Mouse (Mus musculus): ENCODE measurements around the gene Mrpl20. TPM values are rescaled to one million over a fixed set of nuclear protein-coding genes. Genes with fewer than 3 reads are reported as not detected.

Mrpl20 gene
- total and polyA plus RNA-seq, 2 experiments from 2014 or later: 123 to 279 TPM

- H3K36me3 ChIP-seq (ENCODE audit: insufficient read depth, low read length): peaks cover 16% of the 10 kb centered on the region
- no peak overlapping the region for H3K9ac ChIP-seq (replicated peaks; ENCODE audit: low read length, poor library complexity, severe bottlenecking)
- H3K27me3 ChIP-seq (ENCODE audit: insufficient read depth, low read length): no peaks in the 10 kb centered on the region
- 96% methylated on average over 3 of the region's 3 CpGs for WGBS
- DNase-seq (ENCODE audit: low spot score) (no peak), ATAC-seq (ENCODE audit: low FRiP score) (no peak)
- H3K4me2 ChIP-seq (ENCODE audit: low read depth, low read length, poor library complexity, severe bottlenecking): 0 out of 2 replicates have a peak overlapping the region, but pooled peaks have one; percentile 24
- H3K4me3 ChIP-seq (ENCODE audit: low read depth, low read length): no peak overlapping the region
- no peak overlapping the region for H3K27ac ChIP-seq (ENCODE audit: low read depth, low read length)
- H3K4me1 ChIP-seq (ENCODE audit: insufficient read depth, low read length): peaks cover 17% of the 10 kb centered on the region
- no peaks in the 10 kb centered on the region for H3K9me3 ChIP-seq (ENCODE audit: low read length)
- TF ChIP-seq CTCF (IDR thresholded peaks at IDR 0.05): no peak
These were observed 47.2 kb downstream of the Mrpl20 start for GRCm38 (mm10) chr4:155849792-155850451.

GRCm38 (mm10) chr4:155851368-155851767 is 48.7 kb downstream of the Mrpl20 start:
- H3K4me2 ChIP-seq (ENCODE audit: low read depth, low read length, poor library complexity, severe bottlenecking): no peak overlapping the region
- peaks cover 17% of the 10 kb centered on the region for H3K4me1 ChIP-seq (ENCODE audit: insufficient read depth, low read length)
- peaks cover 30% of the 10 kb centered on the region for H3K36me3 ChIP-seq (ENCODE audit: insufficient read depth, low read length)
- 93% methylated on average over 3 of the region's 3 CpGs for WGBS
- H3K9ac ChIP-seq (replicated peaks; ENCODE audit: low read length, poor library complexity, severe bottlenecking): no peak overlapping the region
- no peak for TF ChIP-seq CTCF (IDR thresholded peaks at IDR 0.05)
- H3K27ac ChIP-seq (ENCODE audit: low read depth, low read length): no peak overlapping the region
- no peaks in the 10 kb centered on the region for H3K27me3 ChIP-seq (ENCODE audit: insufficient read depth, low read length)
- ATAC-seq (ENCODE audit: low FRiP score) (no peak), DNase-seq (ENCODE audit: low spot score) (no peak)
- no peak overlapping the region for H3K4me3 ChIP-seq (ENCODE audit: low read depth, low read length)
- H3K9me3 ChIP-seq (ENCODE audit: low read length): no peaks in the 10 kb centered on the region

GRCm38 (mm10) chr4:155851951-155852411 is 49.3 kb downstream of the Mrpl20 start:
- TF ChIP-seq CTCF (IDR thresholded peaks at IDR 0.05): no peak
- no peaks in the 10 kb centered on the region for H3K27me3 ChIP-seq (ENCODE audit: insufficient read depth, low read length)
- no peak for DNase-seq (ENCODE audit: low spot score)
- no peak overlapping the region for H3K9ac ChIP-seq (replicated peaks; ENCODE audit: low read length, poor library complexity, severe bottlenecking)
- H3K36me3 ChIP-seq (ENCODE audit: insufficient read depth, low read length): peaks cover 37% of the 10 kb centered on the region
- no peak overlapping the region for H3K4me3 ChIP-seq (ENCODE audit: low read depth, low read length)
- H3K4me2 ChIP-seq (ENCODE audit: low read depth, low read length, poor library complexity, severe bottlenecking): no peak overlapping the region
- 76% methylated on average over 2 of the region's 2 CpGs for WGBS
- no peak overlapping the region for H3K27ac ChIP-seq (ENCODE audit: low read depth, low read length)
- H3K4me1 ChIP-seq (ENCODE audit: insufficient read depth, low read length): peaks cover 17% of the 10 kb centered on the region
- no peak for ATAC-seq (ENCODE audit: low FRiP score)
- H3K9me3 ChIP-seq (ENCODE audit: low read length): no peaks in the 10 kb centered on the region

- DNase-seq (ENCODE audit: low spot score): no peak
- H3K9ac ChIP-seq (replicated peaks; ENCODE audit: low read length, poor library complexity, severe bottlenecking): no peak overlapping the region
- no peaks in the 10 kb centered on the region for H3K9me3 ChIP-seq (ENCODE audit: low read length)
- no peak overlapping the region for H3K4me2 ChIP-seq (ENCODE audit: low read depth, low read length, poor library complexity, severe bottlenecking)
- H3K27me3 ChIP-seq (ENCODE audit: insufficient read depth, low read length): no peaks in the 10 kb centered on the region
- peaks cover 14% of the 10 kb centered on the region for H3K4me1 ChIP-seq (ENCODE audit: insufficient read depth, low read length)
- WGBS: 93% methylated on average over 9 of the region's 9 CpGs
- H3K4me3 ChIP-seq (ENCODE audit: low read depth, low read length): no peak overlapping the region
- ATAC-seq (ENCODE audit: low FRiP score): no peak
- TF ChIP-seq CTCF (IDR thresholded peaks at IDR 0.05): no peak
- peaks cover 49% of the 10 kb centered on the region for H3K36me3 ChIP-seq (ENCODE audit: insufficient read depth, low read length)
- H3K27ac ChIP-seq (ENCODE audit: low read depth, low read length): no peak overlapping the region
These were observed 50.7 kb downstream of the Mrpl20 start for GRCm38 (mm10) chr4:155853421-155853820.

DNA sequence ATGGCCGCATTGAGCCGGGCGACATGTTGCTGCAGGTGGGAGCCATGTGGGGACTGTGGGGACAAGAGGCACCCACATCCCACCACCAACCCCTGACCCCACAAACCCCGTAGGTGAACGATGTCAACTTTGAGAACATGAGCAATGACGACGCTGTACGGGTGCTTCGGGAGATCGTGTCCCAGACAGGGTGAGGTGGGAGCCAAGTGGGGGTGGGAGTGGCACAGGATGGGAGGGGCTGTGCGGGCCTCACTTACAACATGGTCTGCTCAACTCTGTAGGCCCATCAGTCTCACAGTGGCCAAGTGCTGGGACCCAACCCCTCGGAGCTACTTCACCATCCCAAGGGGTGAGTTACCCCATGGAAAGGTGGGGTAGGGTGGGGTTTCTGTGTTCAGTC is 52.3 kb downstream of the Mrpl20 start:
- WGBS: 95% methylated on average over 11 of the region's 12 CpGs
- no peak overlapping the region for H3K4me3 ChIP-seq (ENCODE audit: low read depth, low read length)
- DNase-seq (ENCODE audit: low spot score): no peak
- TF ChIP-seq CTCF (IDR thresholded peaks at IDR 0.05): no peak
- no peaks in the 10 kb centered on the region for H3K9me3 ChIP-seq (ENCODE audit: low read length)
- 0 out of 2 replicates have a peak, but pooled peaks cover 3% of the 10 kb centered on the region for H3K4me1 ChIP-seq (ENCODE audit: insufficient read depth, low read length)
- no peak overlapping the region for H3K9ac ChIP-seq (replicated peaks; ENCODE audit: low read length, poor library complexity, severe bottlenecking)
- H3K27ac ChIP-seq (ENCODE audit: low read depth, low read length): no peak overlapping the region
- H3K27me3 ChIP-seq (ENCODE audit: insufficient read depth, low read length): no peaks in the 10 kb centered on the region
- no peak for ATAC-seq (ENCODE audit: low FRiP score)
- H3K4me2 ChIP-seq (ENCODE audit: low read depth, low read length, poor library complexity, severe bottlenecking): no peak overlapping the region
- peaks cover 64% of the 10 kb centered on the region for H3K36me3 ChIP-seq (ENCODE audit: insufficient read depth, low read length)

DNA sequence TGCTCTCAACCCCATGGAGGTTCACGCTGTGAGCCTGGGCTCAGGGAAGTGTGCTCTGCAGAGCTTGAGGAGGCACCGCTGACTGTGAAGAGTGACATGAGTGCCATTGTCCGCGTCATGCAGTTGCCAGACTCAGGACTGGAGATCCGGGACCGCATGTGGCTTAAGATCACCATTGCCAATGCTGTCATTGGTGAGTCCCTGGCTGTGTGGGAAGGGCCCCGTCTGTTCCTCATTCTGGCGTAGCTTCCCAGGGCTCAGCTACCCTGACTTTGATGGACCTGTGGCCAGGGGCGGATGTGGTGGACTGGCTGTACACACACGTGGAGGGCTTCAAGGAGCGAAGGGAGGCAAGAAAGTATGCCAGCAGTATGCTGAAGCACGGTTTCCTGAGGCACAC is 53.4 kb downstream of the Mrpl20 start:
- no peak overlapping the region for H3K9ac ChIP-seq (replicated peaks; ENCODE audit: low read length, poor library complexity, severe bottlenecking)
- WGBS: 91% methylated on average over 12 of the region's 12 CpGs
- peaks cover 74% of the 10 kb centered on the region for H3K36me3 ChIP-seq (ENCODE audit: insufficient read depth, low read length)

More for the DNA sequence above, 53.4 kb downstream of the Mrpl20 start:
- ATAC-seq (ENCODE audit: low FRiP score): no peak
- DNase-seq (ENCODE audit: low spot score): no peak
- no peaks in the 10 kb centered on the region for H3K27me3 ChIP-seq (ENCODE audit: insufficient read depth, low read length)
- no peak overlapping the region for H3K4me3 ChIP-seq (ENCODE audit: low read depth, low read length)
- H3K4me2 ChIP-seq (ENCODE audit: low read depth, low read length, poor library complexity, severe bottlenecking): no peak overlapping the region
- no peak for TF ChIP-seq CTCF (IDR thresholded peaks at IDR 0.05)
- H3K9me3 ChIP-seq (ENCODE audit: low read length): no peaks in the 10 kb centered on the region
- no peak overlapping the region for H3K27ac ChIP-seq (ENCODE audit: low read depth, low read length)
- H3K4me1 ChIP-seq (ENCODE audit: insufficient read depth, low read length): no peaks in the 10 kb centered on the region

All from midbrain, postnatal 0 days (tissue).